Mouse (Mus musculus): Measurements from ENCODE around the gene Chat. TPM values are rescaled to one million over a fixed set of nuclear protein-coding genes. Genes with fewer than 3 reads are reported as not detected.
"Not testable (repeated sequence)": the region's sequence is repeated elsewhere in the genome, so short reads cannot be mapped to it uniquely, and the experiment has no call there.

Chat gene
- total RNA-seq, 2 experiments from 2014 or later = not detected

DNA sequence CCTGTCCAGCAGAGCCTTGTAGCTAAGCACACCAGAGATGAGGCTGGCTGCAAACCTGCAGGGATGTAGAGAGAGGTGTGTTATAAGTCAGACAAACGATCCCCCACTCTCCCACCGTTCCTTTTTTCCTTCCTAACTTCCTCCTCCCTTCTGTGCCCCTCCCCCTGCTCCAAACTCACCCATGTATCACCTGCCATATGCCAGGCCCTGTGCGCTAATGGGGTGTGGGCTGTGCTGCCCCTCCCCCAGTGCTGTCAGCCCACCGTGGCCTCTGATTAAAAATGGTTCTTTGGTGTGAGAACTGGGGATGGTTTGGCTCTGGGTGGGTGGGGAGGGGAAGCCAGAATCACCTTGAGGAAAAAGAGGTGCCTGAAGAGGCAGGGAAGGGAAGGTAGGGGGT is 13.2 kb downstream of the Chat start:
- no peak for DNase-seq

DNA sequence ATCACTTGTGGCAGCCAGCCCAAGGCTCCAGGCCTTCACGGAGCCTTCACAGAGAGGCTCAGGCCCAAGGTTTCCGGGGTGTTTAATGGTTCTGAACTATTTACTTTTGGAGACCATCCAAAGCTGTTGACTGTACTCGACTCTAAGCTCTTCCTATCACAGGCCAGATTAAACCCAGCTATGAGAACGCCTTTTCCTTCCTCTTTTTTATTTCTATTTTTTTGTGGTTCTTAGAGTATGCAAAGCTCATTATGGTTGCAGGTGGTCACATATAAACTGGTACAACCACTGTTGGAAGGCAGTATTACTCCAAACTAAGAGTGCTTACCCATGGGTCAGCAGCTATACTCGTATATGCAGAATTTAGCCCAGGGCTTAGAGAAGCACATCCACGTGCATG is 18.8 kb downstream of the Chat start:
- no peak for DNase-seq

- DNase-seq = no peak
Observed at GRCm38 (mm10) chr14:32443446-32443845, 22.3 kb downstream of the Chat start.

GRCm38 (mm10) chr14:32439744-32440143 is 26.0 kb downstream of the Chat start:
- no peak for DNase-seq

- DNase-seq = no peak
Observed at GRCm38 (mm10) chr14:32439316-32439715, 26.5 kb downstream of the Chat start.

- DNase-seq = no peak
Observed at GRCm38 (mm10) chr14:32437352-32437793, 28.4 kb downstream of the Chat start.

GRCm38 (mm10) chr14:32429030-32429602 is 36.7 kb downstream of the Chat start:
- DNase-seq = no peak

DNA sequence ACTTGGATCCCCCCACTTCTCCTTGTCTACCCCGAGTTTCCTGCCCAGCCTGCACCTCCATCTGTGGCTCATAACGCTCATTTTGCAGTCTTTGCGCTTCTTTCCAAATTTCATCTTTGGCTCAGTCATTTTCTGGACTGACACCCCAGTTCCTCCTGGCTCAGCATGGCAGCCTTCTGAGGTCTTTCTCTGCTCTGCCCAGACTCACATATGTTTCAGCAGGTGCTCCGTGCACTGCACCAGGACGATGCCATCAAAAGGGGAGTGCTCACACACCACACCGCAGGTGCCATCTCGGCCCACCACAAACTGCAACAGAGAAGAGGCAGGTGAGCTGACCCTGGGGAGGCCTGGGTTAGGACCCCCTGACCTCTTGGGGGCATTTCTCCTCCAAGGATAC is 41.8 kb downstream of the Chat start:
- DNase-seq = no peak

- DNase-seq = no peak
Observed at GRCm38 (mm10) chr14:32418747-32419146, 47.0 kb downstream of the Chat start.

DNA sequence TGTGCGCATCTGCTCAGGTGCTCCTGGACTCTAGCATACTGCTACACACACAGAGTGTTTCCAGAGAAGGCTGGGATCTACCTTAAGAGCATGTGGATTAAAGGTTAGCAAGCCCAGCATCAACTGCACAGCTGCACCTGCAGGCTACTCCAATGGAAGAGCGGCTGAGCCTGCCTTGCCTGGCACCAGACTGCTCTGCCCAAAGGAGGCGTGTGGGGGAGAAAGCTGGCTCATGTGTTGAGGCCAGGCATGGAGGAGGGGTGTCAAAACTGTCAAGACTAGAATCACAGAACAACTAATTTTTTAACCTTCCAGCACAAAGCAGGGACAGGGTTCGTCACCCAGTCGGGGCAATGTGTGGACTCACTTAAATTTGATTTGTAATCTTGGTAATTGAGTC is 53.7 kb downstream of the Chat start:
- no peak for DNase-seq

DNA sequence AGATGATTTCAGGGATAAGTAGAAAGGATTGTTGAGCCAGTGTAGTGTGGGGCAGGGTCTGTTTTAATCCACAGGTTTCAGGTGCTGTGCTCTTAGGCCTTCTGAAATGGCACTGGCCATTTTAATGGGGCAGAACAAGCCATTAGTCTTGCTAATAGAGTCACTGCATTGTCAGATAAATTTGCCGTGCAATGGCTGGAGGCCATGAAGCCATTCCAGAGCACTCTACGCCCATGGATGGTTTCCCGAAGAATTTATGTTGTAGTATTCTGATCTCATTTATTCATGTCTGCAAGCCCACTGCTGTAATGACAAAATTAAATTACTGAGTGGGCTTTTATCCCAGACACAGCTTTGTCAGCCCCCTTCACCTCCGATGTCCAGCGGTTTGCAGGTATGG is 55.7 kb downstream of the Chat start:
- no peak for DNase-seq

- not testable (repeated sequence) for DNase-seq
Observed at GRCm38 (mm10) chr14:32405399-32405798, 60.4 kb downstream of the Chat start.

DNA sequence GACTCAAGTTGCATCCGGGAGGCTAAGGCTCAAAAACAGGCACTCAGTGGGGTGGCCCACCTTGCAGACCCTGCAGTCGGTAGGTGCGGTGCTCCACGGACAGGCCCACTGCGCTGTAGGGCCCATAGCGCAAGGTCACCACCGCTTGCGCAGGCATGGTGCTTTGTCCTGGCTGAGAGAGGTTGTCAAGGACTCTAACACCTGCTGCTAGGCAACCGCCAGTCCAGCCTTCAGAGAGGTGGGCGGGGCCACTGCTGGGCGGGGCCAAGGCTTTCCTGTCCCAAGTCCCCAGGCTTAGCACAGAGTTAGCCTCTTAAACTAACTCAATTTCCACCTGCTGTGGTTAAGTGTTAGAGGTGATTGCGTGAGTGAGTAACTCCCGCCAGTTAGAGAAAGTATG is 77.6 kb downstream of the Chat start, which contains the start of gene 1700024G13Rik:
1700024G13Rik (minus strand) TSS at position 196 of the 400 bp plus-strand sequence.
- DNase-seq = no peak

GRCm38 (mm10) chr14:32381619-32382018 is 84.2 kb downstream of the Chat start:
- no peak for DNase-seq

GRCm38 (mm10) chr14:32381066-32381465 is 84.7 kb downstream of the Chat start:
- DNase-seq = no peak

- DNase-seq = no peak
Observed at GRCm38 (mm10) chr14:32380099-32380480, 85.7 kb downstream of the Chat start.

GRCm38 (mm10) chr14:32379395-32380098 is 86.2 kb downstream of the Chat start:
- no peak for DNase-seq

GRCm38 (mm10) chr14:32372510-32372909 is 93.3 kb downstream of the Chat start:
- no peak for DNase-seq

GRCm38 (mm10) chr14:32369756-32370155 is 96.0 kb downstream of the Chat start:
- no peak for DNase-seq

- DNase-seq = no peak
Observed at GRCm38 (mm10) chr14:32364359-32364758, 101.4 kb downstream of the Chat start.
